Mouse (Mus musculus): ENCODE data around the gene Anxa3.

The Anxa3 gene

DNA sequence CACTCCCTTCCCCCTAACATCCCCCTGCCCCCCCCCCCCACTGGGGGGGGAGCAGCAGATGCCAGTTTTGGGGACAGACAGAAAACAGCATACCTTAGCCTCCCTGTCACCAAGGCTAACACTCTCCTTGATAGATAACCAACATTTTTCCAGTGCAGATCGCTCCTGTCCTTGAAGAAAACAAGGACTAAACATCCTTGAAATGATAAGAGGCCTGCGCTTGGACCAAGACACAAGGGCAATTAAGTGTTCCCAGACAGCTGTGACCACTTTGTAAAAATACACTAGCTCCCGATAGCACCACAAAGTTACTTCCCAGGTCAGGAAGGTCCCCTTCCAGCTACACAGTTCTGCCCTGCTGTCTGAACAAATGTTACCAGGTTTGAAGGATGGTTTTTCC, 55.2 kb downstream of the Anxa3 start:
- DNase-seq: no peak

DNA sequence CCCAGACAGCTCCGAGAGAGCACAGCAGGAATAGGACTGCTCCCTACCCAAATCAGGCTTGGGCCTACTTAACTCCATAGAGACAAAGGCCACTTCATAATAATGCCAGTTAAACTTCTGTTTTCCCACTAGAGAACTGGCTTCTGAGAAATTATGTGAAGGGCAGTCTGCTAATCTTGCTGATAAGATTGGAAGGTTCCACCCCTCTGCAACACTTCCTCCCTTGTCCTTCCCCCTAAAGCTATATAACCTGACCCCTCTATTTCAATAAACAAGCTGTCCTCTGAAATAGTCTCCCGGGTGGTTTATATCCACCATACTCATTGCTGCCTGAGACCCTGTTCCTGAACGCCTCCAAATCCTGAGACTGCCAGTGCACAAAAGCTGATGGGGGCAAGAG, 56.1 kb downstream of the Anxa3 start:
- no peak for DNase-seq

DNA sequence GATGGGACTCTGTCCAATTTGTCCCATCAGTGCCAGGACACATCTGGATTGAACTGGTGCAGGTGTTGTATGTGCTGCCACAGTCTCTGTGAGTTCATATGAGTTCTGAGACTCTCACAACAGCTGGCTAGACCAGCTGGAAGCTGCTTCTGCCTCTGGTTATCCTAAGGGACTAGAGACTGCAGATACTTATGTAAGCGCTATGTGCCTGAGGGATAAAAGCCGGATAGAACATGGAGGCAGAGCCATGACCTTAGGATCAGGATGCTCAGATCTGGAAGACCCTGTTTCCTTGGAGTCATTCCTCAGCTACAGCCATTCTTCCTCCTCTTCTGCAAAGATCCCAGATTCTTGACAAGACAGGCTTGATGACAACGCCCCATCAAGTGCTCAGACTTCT, 60.3 kb downstream of the Anxa3 start:
- DNase-seq: no peak

DNA sequence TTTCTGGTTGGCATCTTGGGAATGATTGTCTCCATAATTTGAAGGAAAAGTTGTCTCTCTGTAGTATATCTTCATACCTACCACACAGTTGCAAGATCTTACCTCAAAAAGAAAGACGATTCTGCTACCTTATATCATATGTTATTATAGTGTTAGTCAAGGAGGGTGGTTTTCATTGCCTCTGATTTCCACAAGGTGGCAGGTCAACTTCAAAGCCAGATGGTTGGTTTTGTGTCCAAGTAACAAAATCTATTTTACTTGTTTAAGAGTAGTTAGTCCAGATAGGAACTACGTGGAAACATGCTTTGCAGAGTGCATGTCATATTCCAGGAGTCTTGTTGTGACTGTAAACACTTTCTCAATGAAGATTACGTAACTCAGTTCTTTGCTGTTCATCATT, 61.2 kb downstream of the Anxa3 start:
- no peak for DNase-seq

DNA sequence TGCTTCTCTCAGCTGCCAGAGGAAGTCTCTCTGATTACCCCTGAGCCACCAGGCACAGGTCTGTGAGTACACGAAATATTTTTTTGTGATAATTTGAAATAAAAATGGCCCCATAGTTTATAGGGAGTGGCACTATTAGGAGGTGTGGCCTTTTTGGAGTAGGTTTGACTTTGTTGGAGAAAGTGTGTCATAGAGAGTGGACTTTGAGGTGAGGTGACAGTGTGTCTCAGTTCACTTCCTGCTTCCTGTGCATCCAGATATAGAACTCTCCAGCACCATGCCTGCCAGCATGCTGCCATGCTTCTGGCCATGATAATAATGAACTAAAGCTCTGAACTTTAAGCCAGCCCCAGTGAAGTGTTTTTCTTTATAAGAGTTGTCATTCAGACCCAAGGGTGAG, 66.8 kb downstream of the Anxa3 start:
- DNase-seq: no peak

DNA sequence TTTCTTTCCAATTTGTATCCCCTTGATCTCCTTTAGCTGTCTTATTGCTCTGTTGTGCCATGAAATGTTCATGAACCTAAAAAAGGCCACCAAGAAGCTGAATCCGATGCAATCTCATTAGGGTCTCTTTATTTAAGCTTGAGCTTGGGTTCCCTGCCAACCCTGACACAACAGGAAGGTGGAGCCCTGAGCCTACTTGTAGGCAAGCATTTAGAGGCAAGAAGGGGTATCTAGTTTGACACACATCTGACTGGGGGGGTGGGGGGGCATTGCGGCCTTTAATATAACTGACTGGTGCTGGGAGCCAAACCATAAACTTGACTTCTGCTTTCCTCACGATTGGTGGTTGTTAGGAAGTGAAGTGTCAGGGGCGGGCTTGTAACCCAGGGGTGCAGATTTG, 74.0 kb downstream of the Anxa3 start:
- no peak for DNase-seq

DNA sequence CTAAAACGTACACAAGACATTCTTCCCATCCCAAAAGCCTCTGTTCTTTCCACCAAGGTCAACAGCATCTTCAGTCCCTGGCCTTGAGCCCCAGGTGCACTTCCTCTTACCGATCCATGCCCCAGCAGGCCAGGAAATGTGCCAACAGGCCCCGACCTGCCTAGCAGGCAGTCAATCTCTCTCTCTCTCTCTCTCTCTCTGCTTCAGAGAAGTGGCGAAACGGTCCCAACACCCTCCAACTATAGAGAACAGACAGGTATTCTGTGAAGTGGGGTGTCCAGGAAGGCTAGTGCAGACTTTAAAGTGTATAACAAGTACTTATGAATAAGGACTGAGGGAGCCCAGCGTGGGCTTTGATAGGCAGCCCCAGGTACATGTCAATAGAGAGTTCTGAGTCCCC, 75.8 kb downstream of the Anxa3 start:
- DNase-seq: peak in 1 of 2 experiments; percentile 31

DNA sequence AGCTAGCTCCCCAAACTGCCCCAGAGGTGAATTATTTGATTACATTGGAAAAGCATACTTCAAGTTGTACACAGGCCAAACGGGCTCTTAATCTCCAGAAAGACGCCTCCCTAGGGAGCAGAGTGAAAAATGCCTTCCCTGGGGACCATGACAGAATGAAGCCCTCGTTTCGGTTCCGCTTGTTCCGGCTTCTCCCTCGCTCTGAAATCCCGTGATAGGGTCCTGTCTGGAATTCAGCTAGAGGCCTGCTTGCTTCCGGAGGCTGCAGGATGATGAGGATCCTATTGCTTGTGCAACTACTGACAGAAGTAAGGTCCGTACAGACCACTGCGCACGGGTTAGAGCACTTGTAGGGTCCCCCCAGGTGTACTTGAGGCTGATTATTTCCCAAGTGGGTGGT, 77.9 kb downstream of the Anxa3 start:
- DNase-seq: peak; percentile 31 to 42

DNA sequence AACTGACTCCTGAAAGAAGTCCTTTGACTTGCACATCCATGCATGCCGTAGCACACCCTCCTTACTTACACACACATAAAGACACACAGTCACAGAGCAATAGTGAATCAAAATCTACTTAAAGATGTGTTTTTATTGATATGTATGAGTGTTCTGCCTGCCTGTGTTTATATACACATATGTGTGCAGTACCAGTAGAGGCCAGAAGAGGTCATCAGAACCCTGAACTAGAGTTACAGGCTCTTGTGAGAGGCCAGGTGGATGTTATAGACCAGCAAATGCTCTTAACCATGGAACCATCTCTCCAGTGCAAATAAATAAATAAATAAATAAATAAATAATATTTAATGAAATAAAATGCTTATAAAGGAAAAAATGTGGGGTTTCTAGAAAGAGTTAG, 85.0 kb downstream of the Anxa3 start:
- DNase-seq: peak; percentile 24 to 31

DNA sequence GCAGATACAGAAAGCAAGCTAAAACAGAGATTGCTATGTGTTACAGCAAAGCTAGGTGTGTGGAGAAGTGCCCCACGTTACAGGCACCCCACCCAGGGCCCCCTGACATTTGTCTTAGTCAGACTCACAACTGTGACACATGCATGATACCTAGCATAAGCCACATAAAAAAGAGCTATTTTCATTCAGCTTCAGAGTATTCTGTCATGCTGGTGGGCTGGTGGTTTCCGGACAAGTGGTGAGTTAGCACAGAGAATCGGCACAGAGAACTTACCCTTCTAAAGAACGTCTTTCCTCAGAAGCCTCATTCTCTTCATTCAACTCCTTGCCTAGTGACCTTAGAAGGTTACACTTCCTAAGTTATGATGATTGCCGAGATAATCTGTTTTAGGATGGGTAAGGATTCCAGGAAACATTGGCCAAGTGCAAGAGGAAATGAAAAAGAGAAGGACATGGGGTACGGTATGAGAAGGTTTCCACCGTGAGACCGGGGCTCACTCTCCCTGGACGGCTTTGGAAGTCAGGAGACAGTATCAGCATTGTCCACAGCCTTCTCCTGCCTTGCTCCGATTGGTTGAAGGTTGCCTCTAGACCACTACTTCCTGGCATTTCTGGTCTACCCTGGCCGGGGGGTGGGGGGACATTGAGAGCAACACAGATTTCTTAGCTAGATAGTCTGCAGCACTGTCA, 85.9 kb downstream of the Anxa3 start:
- DNase-seq: no peak

DNA sequence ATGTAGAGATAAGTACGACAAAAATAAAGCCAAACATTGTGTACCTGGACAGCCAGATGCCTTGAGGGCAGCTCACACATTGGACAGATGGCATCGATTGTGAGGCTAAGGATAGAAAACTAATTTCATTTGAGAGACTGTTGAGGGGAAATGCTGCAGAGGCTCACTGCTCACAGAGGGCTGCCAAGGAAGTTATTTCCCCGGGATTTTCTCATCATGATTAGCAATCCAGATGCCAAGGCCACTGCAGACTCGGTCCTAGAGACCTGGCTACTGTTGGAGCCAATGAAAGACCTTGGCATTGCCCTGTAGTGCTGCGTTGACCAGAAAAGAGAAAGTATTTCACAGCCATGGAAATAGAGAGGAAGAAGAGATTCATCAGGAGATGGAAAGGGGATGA, 87.1 kb downstream of the Anxa3 start:
- DNase-seq: no peak

DNA sequence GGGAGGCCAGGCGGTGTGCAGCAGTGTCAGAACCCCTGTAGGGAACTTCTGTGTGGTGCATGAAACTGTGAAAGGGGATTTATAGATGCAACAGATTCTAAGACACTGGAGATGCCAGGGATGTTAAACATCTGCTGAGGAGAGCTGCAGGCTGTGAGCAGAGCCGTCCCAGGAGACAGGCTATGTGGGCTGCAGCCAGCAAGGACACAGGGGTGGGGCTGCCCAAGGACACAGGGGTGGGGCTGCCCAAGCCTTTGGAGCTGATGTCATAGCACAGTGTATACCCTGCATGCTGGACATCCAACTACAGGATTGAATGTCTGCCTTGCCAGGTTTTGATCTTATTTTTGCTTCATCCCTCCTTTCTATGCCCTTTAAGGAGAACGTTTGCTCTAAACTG, 88.0 kb downstream of the Anxa3 start:
- peak; percentile 24 to 35 for DNase-seq

DNA sequence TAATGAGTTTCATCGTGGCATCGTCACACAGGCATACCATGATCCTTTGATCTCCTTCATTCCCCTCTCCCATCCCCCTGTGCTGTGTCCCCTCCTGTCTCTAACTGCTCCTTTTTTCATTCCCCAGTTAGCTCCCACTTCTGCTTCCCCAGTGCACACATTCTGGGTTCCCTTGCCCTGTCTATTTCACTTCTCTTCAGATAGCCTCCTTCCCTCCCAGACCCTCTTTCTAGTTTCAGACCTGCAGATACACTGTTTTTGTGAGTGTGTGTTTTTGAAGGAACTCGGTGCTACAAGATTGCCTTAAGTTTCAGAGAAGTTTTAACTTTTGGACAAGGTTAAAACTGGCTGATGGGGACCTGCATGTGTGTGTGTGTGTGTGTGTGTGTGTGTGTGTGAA, 88.5 kb downstream of the Anxa3 start:
- DNase-seq: no peak

DNA sequence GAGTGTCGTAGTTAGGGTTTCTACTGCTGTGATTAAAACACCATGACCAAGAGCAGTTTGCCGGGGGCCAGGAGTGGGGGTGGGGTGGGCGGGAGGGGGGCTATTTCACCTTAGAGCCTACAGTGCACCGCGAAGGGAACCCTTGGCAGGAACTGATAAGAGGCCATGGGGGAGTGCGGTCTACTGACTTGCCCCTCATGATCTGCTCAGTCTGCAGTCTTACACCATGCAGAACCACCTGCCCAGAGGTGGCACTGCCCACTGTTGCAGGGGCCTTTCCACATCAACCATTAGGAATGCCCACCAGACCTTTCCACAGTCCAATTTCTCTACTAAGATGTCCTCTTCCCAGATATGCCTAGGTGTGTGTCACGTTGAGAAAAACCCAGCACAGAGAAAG, 92.1 kb downstream of the Anxa3 start:
- DNase-seq: no peak

DNA sequence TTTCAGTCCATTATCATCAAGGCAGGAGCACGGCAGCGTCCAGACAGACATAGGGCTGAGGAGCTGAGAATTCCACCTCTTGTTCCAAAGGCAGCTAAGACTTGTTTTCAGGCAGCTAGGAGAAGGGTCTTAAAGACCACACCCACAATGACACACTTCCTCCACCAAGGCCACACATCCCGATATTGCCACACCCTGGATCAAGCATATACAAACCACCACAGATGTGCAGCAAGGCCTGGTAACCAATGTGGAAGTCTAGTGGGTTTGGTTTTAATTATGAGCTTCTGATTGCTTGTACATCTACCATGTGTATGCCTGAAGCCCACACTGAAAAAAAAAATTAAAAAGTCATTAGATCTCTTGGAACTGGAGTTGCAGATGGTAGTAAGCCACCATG, 95.3 kb downstream of the Anxa3 start:
- DNase-seq: no peak

DNA sequence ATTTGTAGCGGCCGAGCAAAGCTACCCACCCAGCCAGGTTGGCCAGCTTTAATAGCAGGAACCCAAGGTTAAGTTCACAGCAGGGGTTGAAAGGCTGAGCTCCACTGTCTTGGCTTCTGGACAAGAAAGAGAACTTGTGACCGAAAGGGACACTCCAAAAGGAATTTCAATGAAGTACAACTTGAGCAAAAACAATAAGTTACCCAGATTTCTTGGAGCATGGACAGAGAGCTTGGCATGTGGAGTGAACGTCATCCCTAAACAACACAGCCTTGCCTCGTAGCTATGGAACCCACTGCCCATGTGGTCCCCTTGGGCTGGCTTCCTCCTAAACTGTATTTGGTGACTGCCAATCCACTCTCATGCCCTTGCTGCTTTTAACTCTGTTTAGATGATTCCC, 97.2 kb downstream of the Anxa3 start:
- no peak for DNase-seq
